Mouse (Mus musculus) limb, embryonic 11.5 days (tissue): ENCODE measurements around the gene Gm21954. TPM values are rescaled to one million over a fixed set of nuclear protein-coding genes. Genes with fewer than 3 reads are reported as not detected.

Experiments
- ATAC-seq: fragments of 200-750 bp; cut with Nextera tagmentation; 2 replicates; pipeline ENCODE4 v1.8.0; 2017; ENCODE audit warnings: low read depth; ENCODE audit not compliant: insufficient number of reproducible peaks, low FRiP score, low TSS enrichment
- DNase-seq: peaks from one replicate; pipeline ENCODE4 v3.0.0-alpha.2; 2015; ENCODE audit warnings: low spot score
- H3K27ac ChIP-seq: fragments of 300-500 bp; sonication (generic); replicated peaks from 2 replicates; pipeline ENCODE4 v1.5.1; 2014; ENCODE audit warnings: low read depth, mild to moderate bottlenecking, low read length
- H3K27me3 ChIP-seq: fragments of 300-500 bp; sonication (generic); 2 replicates; pipeline ENCODE4 v1.6.1; 2014; ENCODE audit warnings: mild to moderate bottlenecking, low read length, mixed read lengths; ENCODE audit not compliant: control insufficient read depth, insufficient read depth
- H3K36me3 ChIP-seq: fragments of 300-500 bp; sonication (generic); 2 replicates; pipeline ENCODE4 v1.6.1; 2014; ENCODE audit warnings: mild to moderate bottlenecking, low read length, moderate library complexity, mixed read lengths; ENCODE audit not compliant: control insufficient read depth, insufficient read depth
- H3K4me1 ChIP-seq: fragments of 300-500 bp; sonication (generic); 2 replicates; pipeline ENCODE4 v1.6.1; 2014; ENCODE audit warnings: low read length, mixed read lengths; ENCODE audit not compliant: control insufficient read depth, insufficient read depth
- H3K4me2 ChIP-seq: fragments of 300-500 bp; sonication (generic); 2 replicates; pipeline ENCODE4 v1.6.1; 2014; ENCODE audit warnings: low read depth, mild to moderate bottlenecking, moderate library complexity; ENCODE audit not compliant: severe bottlenecking
- H3K4me3 ChIP-seq: fragments of 300-500 bp; sonication (generic); 2 replicates; pipeline ENCODE4 v1.5.1; 2014; ENCODE audit warnings: low read depth, low read length
- H3K9ac ChIP-seq: fragments of 300-500 bp; sonication (generic); 2 replicates; pipeline ENCODE4 v1.6.1; 2014; ENCODE audit warnings: mild to moderate bottlenecking, low read length
- H3K9me3 ChIP-seq: fragments of 300-500 bp; sonication (generic); 2 replicates; pipeline ENCODE4 v1.6.1; 2016; ENCODE audit warnings: low read length; ENCODE audit not compliant: control insufficient read depth
- WGBS: fragments of 180-500 bp; shearing (Covaris S2); extraction: QIAGEN DNeasy Blood & Tissue Kit; methylation state at CpG from one replicate; pipeline ENCODE4 v1.1.7; 2014; 5-methylcytosine and 5-hydroxymethylcytosine counted together
- polyA plus RNA-seq: library from polyadenylated mRNA; unstranded; fragments of >200 nt; fragmentation: Nextera tagmentation; extraction: Ambion mirVana; gene quantifications from 2 replicates; pipeline ENCODE4 v1.2.1, GENCODE M21; 2014

Gene Gm21954
- polyA plus RNA-seq, 1 experiment from 2014 or later = not detected

DNA sequence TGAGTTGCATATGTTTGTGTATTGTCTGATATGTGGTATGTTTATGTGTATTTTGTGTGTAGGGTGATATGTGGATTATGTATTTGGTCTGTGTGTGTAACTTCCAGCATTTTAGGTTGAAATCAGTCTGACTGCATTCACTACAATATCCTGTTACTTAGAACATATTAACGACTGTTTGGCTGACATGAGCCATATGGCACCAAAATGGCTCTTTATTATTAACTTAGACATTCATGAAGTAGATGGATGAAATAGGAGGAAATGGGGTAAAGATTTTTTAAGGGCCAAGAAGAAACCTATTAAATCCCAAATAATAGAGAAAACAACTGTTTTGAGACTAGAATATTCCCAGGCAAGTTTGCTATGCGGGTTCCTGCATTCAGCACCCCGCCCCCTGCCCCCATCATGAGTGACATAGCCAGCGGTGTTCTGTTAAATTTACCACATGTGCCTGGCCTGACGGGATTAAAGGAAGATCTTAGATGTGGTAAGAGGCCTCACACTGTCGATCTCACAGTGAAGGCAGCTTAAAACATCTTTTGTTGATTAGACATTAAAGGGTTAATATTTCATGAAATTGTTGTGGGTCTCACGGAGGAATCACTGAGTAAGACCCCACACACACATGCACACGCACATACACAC, 51.5 kb downstream of the Gm21954 start:
- H3K9me3 ChIP-seq = no peaks in the 10 kb centered on the region
- ATAC-seq (no peak), DNase-seq (no peak)
- H3K27me3 ChIP-seq = no peaks in the 10 kb centered on the region
- H3K9ac ChIP-seq = no peak overlapping the region
- no peak overlapping the region for H3K27ac ChIP-seq
- H3K4me3 ChIP-seq = no peak overlapping the region
- no peak overlapping the region for H3K4me2 ChIP-seq
- H3K4me1 ChIP-seq = peaks cover 18% of the 10 kb centered on the region
- WGBS = 39% methylated on average over 8 of the region's 8 CpGs
- H3K36me3 ChIP-seq = no peaks in the 10 kb centered on the region

DNA sequence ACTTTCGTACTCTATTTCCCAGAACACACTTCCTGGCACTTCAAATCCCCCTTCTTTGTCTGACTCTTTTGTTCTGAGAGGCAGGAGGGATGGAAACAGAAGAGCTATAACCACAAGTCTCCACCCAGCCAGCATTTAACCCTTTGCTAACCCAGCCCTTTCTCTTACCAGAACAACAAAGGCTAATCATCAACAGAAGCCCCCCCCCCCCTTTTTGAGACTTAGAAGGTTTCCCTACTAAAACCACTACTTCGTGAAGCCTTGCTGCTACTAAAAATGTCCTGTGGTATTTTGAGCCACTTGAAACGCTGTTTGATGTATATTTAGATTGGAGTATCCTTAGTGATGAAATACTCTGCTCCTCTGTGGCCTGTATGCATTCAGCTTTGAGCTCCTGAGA, 52.7 kb downstream of the Gm21954 start:
- Histone ChIP-seq H3K36me3 (no peaks in the 10 kb centered on the region), H3K4me2 (no peak overlapping the region), H3K27ac (peak overlapping the region; percentile 9; the same call in 1 of the 2 replicates), H3K4me3 (no peak overlapping the region), H3K9ac (no peak overlapping the region), H3K9me3 (no peaks in the 10 kb centered on the region), H3K4me1 (peaks cover 18% of the 10 kb centered on the region), H3K27me3 (no peaks in the 10 kb centered on the region)
- no peak for ATAC-seq
- 28% methylated on average over 3 of the region's 3 CpGs for WGBS
- no peak for DNase-seq

DNA sequence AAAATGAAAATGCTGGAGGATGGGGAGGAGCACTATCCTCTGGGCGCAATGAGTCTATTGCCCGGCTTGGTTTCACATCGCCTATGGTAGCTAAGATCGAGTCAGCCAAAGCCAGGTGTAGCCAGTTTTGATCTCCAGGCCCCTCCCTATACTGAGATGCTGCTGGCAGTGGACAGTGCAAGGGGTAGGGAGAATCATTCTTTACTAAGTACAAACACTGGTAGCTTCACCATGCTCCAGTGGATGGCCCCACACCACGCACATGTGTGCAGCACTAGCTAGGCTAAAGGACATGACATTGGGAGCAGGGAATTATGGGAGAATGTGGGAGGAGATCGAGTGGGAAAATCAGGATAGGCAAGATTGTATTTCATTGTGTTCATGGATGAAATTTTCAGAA, 53.2 kb downstream of the Gm21954 start:
- DNase-seq = no peak
- Histone ChIP-seq H3K27ac (0 out of 2 replicates have a peak overlapping the region, but pooled peaks have one; percentile 63), H3K27me3 (no peaks in the 10 kb centered on the region), H3K9ac (no peak overlapping the region), H3K9me3 (no peaks in the 10 kb centered on the region), H3K4me3 (no peak overlapping the region), H3K4me1 (peaks cover 14% of the 10 kb centered on the region), H3K36me3 (no peaks in the 10 kb centered on the region), H3K4me2 (no peak overlapping the region)
- WGBS = 78% methylated on average over 6 of the region's 6 CpGs
- no peak for ATAC-seq

DNA sequence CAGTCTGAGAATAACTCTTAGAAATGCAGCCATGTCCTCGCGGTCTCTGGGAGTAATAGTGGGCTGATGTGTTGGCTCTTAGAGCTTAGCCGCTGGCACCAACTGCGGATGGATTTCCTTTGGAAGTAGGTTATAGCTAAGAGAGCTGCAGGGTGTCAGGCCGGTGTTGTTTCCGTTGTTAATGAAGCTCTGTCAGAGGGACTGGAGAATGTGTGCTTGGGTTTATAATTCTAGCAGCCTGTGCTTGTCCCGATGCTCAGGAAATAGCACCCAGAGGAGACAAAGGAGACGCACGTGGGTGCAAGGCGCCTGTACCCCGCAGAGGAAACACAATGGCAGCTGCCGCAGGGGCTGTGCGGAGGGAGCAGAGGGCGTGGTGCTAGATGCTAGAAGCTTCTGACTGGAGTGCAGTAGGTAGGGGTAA, 56.5 kb downstream of the Gm21954 start:
- DNase-seq (peak; percentile 53), ATAC-seq (no peak)
- Histone ChIP-seq H3K27ac (peak overlapping the region; percentile 48), H3K4me2 (no peak overlapping the region), H3K9me3 (no peaks in the 10 kb centered on the region), H3K4me1 (peaks cover 5% of the 10 kb centered on the region; the same call in 1 of the 2 replicates), H3K9ac (peak overlapping the region; percentile 32), H3K36me3 (no peaks in the 10 kb centered on the region), H3K27me3 (no peaks in the 10 kb centered on the region), H3K4me3 (no peak overlapping the region)
- 25% methylated on average over 14 of the region's 14 CpGs for WGBS

Other genes starting within 250 kb of the Gm21954 start
- gene Dclk1, start 229.8 kb downstream of the Gm21954 start, polyA plus RNA-seq = 28.6 and 34.1 TPM in 2 replicates